Mouse (Mus musculus) embryonic fibroblast, embryonic 13.5 days (primary cell): ENCODE results near the gene Nelfe. TPM values are rescaled to one million over a fixed set of nuclear protein-coding genes. Genes with fewer than 3 reads are reported as not detected.
"Not testable (repeated sequence)": the region's sequence is repeated elsewhere in the genome, so short reads cannot be mapped to it uniquely, and the experiment has no call there.

Source experiments
- H3K27ac ChIP-seq: 2 replicates; pipeline ENCODE4 v1.5.1; 2012; ENCODE audit warnings: low read length, control low read depth, inconsistent platforms; ENCODE audit not compliant: insufficient read depth
- H3K4me1 ChIP-seq: 2 replicates; pipeline ENCODE4 v1.6.1; 2011; ENCODE audit warnings: low read length; ENCODE audit not compliant: control insufficient read depth, insufficient read depth
- H3K4me3 ChIP-seq: 2 replicates; pipeline ENCODE4 v1.5.1; 2011; ENCODE audit warnings: mild to moderate bottlenecking, control low read depth, low read length; ENCODE audit not compliant: insufficient read depth
- CTCF ChIP-seq: IDR thresholded peaks from 2 replicates; pipeline ENCODE4 v1.5.1; 2011; ENCODE audit warnings: mild to moderate bottlenecking, control low read depth, low read length, moderate library complexity, borderline replicate concordance; ENCODE audit not compliant: insufficient read depth
- POLR2A ChIP-seq: IDR thresholded peaks from 2 replicates; pipeline ENCODE4 v1.6.1; 2011; ENCODE audit warnings: low read depth, mild to moderate bottlenecking, control low read depth, low read length, moderate library complexity
- polyA plus RNA-seq: library from polyadenylated mRNA; stranded (reverse); fragments of >200 nt; gene quantifications from 2 replicates; pipeline ENCODE4 v1.2.4, GENCODE M21; 2011; ENCODE audit warnings: low read depth; ENCODE audit not compliant: missing spikeins, insufficient read length

Gene Nelfe
- polyA plus RNA-seq, 1 experiment: 34.7 TPM

GRCm38 (mm10) chr17:34811275-34811674, 38.9 kb upstream of the Nelfe start:
- H3K4me1 ChIP-seq: no peaks in the 10 kb centered on the region
- H3K27ac ChIP-seq: no peak overlapping the region
- H3K4me3 ChIP-seq: no peak overlapping the region
- TF ChIP-seq CTCF (no peak), POLR2A (no peak)

GRCm38 (mm10) chr17:34813747-34814146, 36.4 kb upstream of the Nelfe start:
- H3K4me3 ChIP-seq, H3K4me1 ChIP-seq, H3K27ac ChIP-seq: not testable (repeated sequence)
- 0 out of 2 replicates have a peak, but pooled peaks have one; percentile 19 for TF ChIP-seq CTCF

- Histone ChIP-seq H3K4me1 (no peaks in the 10 kb centered on the region), H3K27ac (no peak overlapping the region), H3K4me3 (no peak overlapping the region)
- TF ChIP-seq CTCF (no peak), POLR2A (no peak)
Measured at GRCm38 (mm10) chr17:34814818-34815370, 35.3 kb upstream of the Nelfe start.

GRCm38 (mm10) chr17:34830776-34831175, 19.4 kb upstream of the Nelfe start:
- H3K4me3 ChIP-seq, H3K27ac ChIP-seq, H3K4me1 ChIP-seq: not testable (repeated sequence)

GRCm38 (mm10) chr17:34836155-34836855, 13.9 kb upstream of the Nelfe start:
- peaks cover 7% of the 10 kb centered on the region for H3K4me1 ChIP-seq
- no peak for TF ChIP-seq CTCF
- TF ChIP-seq POLR2A: no peak
- H3K4me3 ChIP-seq: peak overlapping the region; percentile 85
- peak overlapping the region; percentile 75 for H3K27ac ChIP-seq

- H3K4me3 ChIP-seq: peak within 1 kb of the TSS; percentile 85
- H3K27ac ChIP-seq: peak within 1 kb of the TSS; percentile 75
- H3K4me1 ChIP-seq: peaks cover 7% of the 10 kb centered on the region
- TF ChIP-seq CTCF (no peak), POLR2A (peak; percentile 90)
Measured at GRCm38 (mm10) chr17:34836856-34837221, 13.4 kb upstream of the Nelfe start, which contains the start of the genes Stk19 and Dxo. Gene Stk19 (minus strand): TSS chr17:34836945. Gene Dxo (plus strand): TSS chr17:34837019.

GRCm38 (mm10) chr17:34837464-34838324, 12.5 kb upstream of the Nelfe start:
- TF ChIP-seq POLR2A: no peak
- TF ChIP-seq CTCF: no peak
- Histone ChIP-seq H3K4me1 (peaks cover 7% of the 10 kb centered on the region), H3K4me3 (peak overlapping the region; percentile 85), H3K27ac (0 out of 2 replicates have a peak overlapping the region, but pooled peaks have one; percentile 26)

GRCm38 (mm10) chr17:34838785-34839184, 11.4 kb upstream of the Nelfe start:
- Histone ChIP-seq H3K4me1 (peaks cover 7% of the 10 kb centered on the region), H3K27ac (no peak overlapping the region), H3K4me3 (no peak overlapping the region)
- no peak for TF ChIP-seq CTCF
- no peak for TF ChIP-seq POLR2A

GRCm38 (mm10) chr17:34840736-34841307, 9.4 kb upstream of the Nelfe start:
- no peak overlapping the region for H3K27ac ChIP-seq
- TF ChIP-seq POLR2A (no peak), CTCF (no peak)
- no peak overlapping the region for H3K4me3 ChIP-seq
- peaks cover 4% of the 10 kb centered on the region for H3K4me1 ChIP-seq
